10 mouse cellular contexts compared by ENCODE assay signal in genomic region chr19:57152357-57152756, GRCm38 (mm10).
DNase-seq lines count a peak whose midpoint lies in the region; ATAC-seq and TF ChIP-seq lines count a peak whose summit lies in the region.
"Had no signal": no experiment of that assay in that cellular context is flagged by ENCODE, and none has a peak within 500 bp of the region (broad histone marks: within the 10 kb centered on the region; RNA-seq: fewer than 3 reads in every experiment).

No protein-coding gene starts in this region.

- TF ChIP-seq CTCF in brain, embryonic 14.5 days (IDR thresholded peaks at IDR 0.05; ENCODE audit: borderline replicate concordance, extremely low read depth, insufficient read depth, insufficient read length): no peak
- TF ChIP-seq CTCF in kidney, adult 2 months (conservative IDR thresholded peaks at IDR 0.05; ENCODE audit: insufficient read depth, insufficient read length, low read depth, low read length): no peak

- TF ChIP-seq POLR2A in brain, embryonic 14.5 days (IDR thresholded peaks at IDR 0.05; ENCODE audit: borderline replicate concordance, extremely low read depth, insufficient read depth, insufficient read length, poor library complexity, severe bottlenecking): no peak
- TF ChIP-seq POLR2A in kidney, adult 2 months (IDR thresholded peaks at IDR 0.05; ENCODE audit: low read depth, low read length): no peak

- H3K9ac ChIP-seq in limb, embryonic 12.5 days (replicated peaks): no peak overlapping the region
- no peak overlapping the region for H3K9ac ChIP-seq in embryonic facial prominence, embryonic 15.5 days
- no peak overlapping the region for H3K9ac ChIP-seq in intestine, embryonic 16.5 days (ENCODE audit: low read depth, low read length)
- H3K9ac ChIP-seq: stomach, embryonic 15.5 days had no signal

- no peaks in the 10 kb centered on the region for H3K27me3 ChIP-seq in limb, embryonic 12.5 days
- H3K27me3 ChIP-seq in limb, embryonic 10.5 days (ENCODE audit: low read depth, poor library complexity, severe bottlenecking): no peaks in the 10 kb centered on the region
- H3K27me3 ChIP-seq in embryonic facial prominence, embryonic 15.5 days: no peaks in the 10 kb centered on the region
- no peaks in the 10 kb centered on the region for H3K27me3 ChIP-seq in kidney, adult 2 months (replicated peaks; ENCODE audit: control insufficient read depth, insufficient read depth, low read length)
- H3K27me3 ChIP-seq in intestine, embryonic 16.5 days (replicated peaks; ENCODE audit: control insufficient read depth, insufficient read depth, low read length): no peaks in the 10 kb centered on the region
- H3K27me3 ChIP-seq: stomach, embryonic 15.5 days had no signal

- no peaks in the 10 kb centered on the region for H3K36me3 ChIP-seq in limb, embryonic 12.5 days
- no peaks in the 10 kb centered on the region for H3K36me3 ChIP-seq in limb, embryonic 10.5 days
- no peaks in the 10 kb centered on the region for H3K36me3 ChIP-seq in embryonic facial prominence, embryonic 15.5 days
- no peaks in the 10 kb centered on the region; the same call in 1 of the 2 replicates for H3K36me3 ChIP-seq in kidney, adult 2 months (ENCODE audit: control insufficient read depth, insufficient read depth, low read length)
- no peaks in the 10 kb centered on the region for H3K36me3 ChIP-seq in intestine, embryonic 16.5 days (ENCODE audit: control insufficient read depth, insufficient read depth, low read length)
- H3K36me3 ChIP-seq: stomach, embryonic 15.5 days had no signal

- no peak for ATAC-seq in limb, embryonic 12.5 days (ENCODE audit: insufficient number of reproducible peaks, insufficient read depth, low FRiP score, low TSS enrichment, low read depth)
- no peak for ATAC-seq in embryonic facial prominence, embryonic 15.5 days (ENCODE audit: insufficient number of reproducible peaks, low FRiP score, low TSS enrichment, low read depth)
- no peak for ATAC-seq in intestine, embryonic 16.5 days

- H3K4me2 ChIP-seq in limb, embryonic 12.5 days: no peak overlapping the region; the same call in 1 of the 2 replicates
- H3K4me2 ChIP-seq in embryonic facial prominence, embryonic 15.5 days (replicated peaks): peak overlapping the region; percentile 34
- no peak overlapping the region for H3K4me2 ChIP-seq in intestine, embryonic 16.5 days (ENCODE audit: low read depth, low read length)
- H3K4me2 ChIP-seq: stomach, embryonic 15.5 days had no signal

- no peak for DNase-seq in limb, embryonic 10.5 days (ENCODE audit: low spot score)
- DNase-seq in brain, embryonic 14.5 days (ENCODE audit: low read depth): peak; percentile 95
- peak; percentile 71 for DNase-seq in kidney, adult 2 months
- DNase-seq in lung, postnatal 14 days: peak; percentile 67
- DNase-seq in natural killer cell, adult 2 months (ENCODE audit: low spot score in 2 of 2): no peak

- H3K9me3 ChIP-seq in limb, embryonic 12.5 days: no peaks in the 10 kb centered on the region
- H3K9me3 ChIP-seq in limb, embryonic 10.5 days (replicated peaks): no peaks in the 10 kb centered on the region
- H3K9me3 ChIP-seq in embryonic facial prominence, embryonic 15.5 days (replicated peaks): no peaks in the 10 kb centered on the region
- no peaks in the 10 kb centered on the region for H3K9me3 ChIP-seq in intestine, embryonic 16.5 days (ENCODE audit: control insufficient read depth, low read length)
- H3K9me3 ChIP-seq: stomach, embryonic 15.5 days had no signal

- 52% methylated on average over 9 of the region's 9 CpGs for WGBS in limb, embryonic 12.5 days
- 69% methylated on average over 9 of the region's 9 CpGs for WGBS in limb, embryonic 10.5 days
- 8% methylated on average over 9 of the region's 9 CpGs for WGBS in embryonic facial prominence, embryonic 15.5 days
- 50% methylated on average over 9 of the region's 9 CpGs for WGBS in kidney, adult 2 months
- 50% methylated on average over 9 of the region's 9 CpGs for WGBS in intestine, embryonic 16.5 days

- H3K27ac ChIP-seq in limb, embryonic 12.5 days: peak overlapping the region; percentile 41; the same call in 1 of the 2 replicates
- no peak overlapping the region for H3K27ac ChIP-seq in limb, embryonic 10.5 days
- H3K27ac ChIP-seq in embryonic facial prominence, embryonic 15.5 days (replicated peaks): 0 out of 2 replicates have a peak overlapping the region, but pooled peaks have one; percentile 29
- H3K27ac ChIP-seq in kidney, adult 2 months (ENCODE audit: insufficient read depth, low read depth, low read length): no peak overlapping the region
- H3K27ac ChIP-seq in intestine, embryonic 16.5 days (ENCODE audit: low read length): no peak overlapping the region
- H3K27ac ChIP-seq: macrophage; stomach, embryonic 15.5 days had no signal

- H3K4me3 ChIP-seq in limb, embryonic 12.5 days (replicated peaks): no peak overlapping the region
- no peak overlapping the region for H3K4me3 ChIP-seq in limb, embryonic 10.5 days
- no peak overlapping the region; the same call in 1 of the 2 replicates for H3K4me3 ChIP-seq in embryonic facial prominence, embryonic 15.5 days (replicated peaks)
- no peak overlapping the region for H3K4me3 ChIP-seq in kidney, adult 2 months (ENCODE audit: insufficient read depth, low read depth, low read length)
- H3K4me3 ChIP-seq in intestine, embryonic 16.5 days (ENCODE audit: low read length): no peak overlapping the region
- H3K4me3 ChIP-seq: stomach, embryonic 15.5 days had no signal

- H3K4me1 ChIP-seq in limb, embryonic 12.5 days (replicated peaks): peaks cover 16% of the 10 kb centered on the region
- peaks cover 5% of the 10 kb centered on the region; the same call in 1 of the 2 replicates for H3K4me1 ChIP-seq in limb, embryonic 10.5 days
- H3K4me1 ChIP-seq in embryonic facial prominence, embryonic 15.5 days: peaks cover 21% of the 10 kb centered on the region
- peaks cover 2% of the 10 kb centered on the region; the same call in 1 of the 2 replicates for H3K4me1 ChIP-seq in kidney, adult 2 months (ENCODE audit: control insufficient read depth, insufficient read depth, low read length)
- H3K4me1 ChIP-seq in intestine, embryonic 16.5 days (ENCODE audit: control insufficient read depth, insufficient read depth, low read length): peaks cover 4% of the 10 kb centered on the region

Comparison
In these comparisons a context has a peak if more than half of its experiments do, and no peak if none do; other contexts are left out.
1. H3K27ac ChIP-seq: peak in limb, embryonic 12.5 days (single experiment) and embryonic facial prominence, embryonic 15.5 days (single experiment); none in limb, embryonic 10.5 days (single experiment), kidney, adult 2 months (single experiment) and intestine, embryonic 16.5 days (single experiment).
2. DNase-seq: peak in brain, embryonic 14.5 days (single experiment), kidney, adult 2 months (single experiment) and lung, postnatal 14 days (single experiment); none in limb, embryonic 10.5 days (single experiment) and natural killer cell, adult 2 months (0 of 2).